Mouse (Mus musculus) CD4-positive, CD25-positive, alpha-beta regulatory T cell, adult 2 months (primary cell): ENCODE measurements around the gene Nod1.
"Not testable (repeated sequence)": the region's sequence is repeated elsewhere in the genome, so short reads cannot be mapped to it uniquely, and the experiment has no call there.

Experiments
- DNase-seq: peaks from one replicate; pipeline ENCODE4 v3.0.0-alpha.2; 2012; ENCODE audit warnings: low read depth, low spot score

Gene Nod1

GRCm38 (mm10) chr6:54983526-54984050 lies 11.2 kb upstream of the Nod1 start:
- DNase-seq = no peak

GRCm38 (mm10) chr6:54979426-54979825 lies 7.0 kb upstream of the Nod1 start:
- no peak for DNase-seq

GRCm38 (mm10) chr6:54975616-54976015 lies 3.2 kb upstream of the Nod1 start:
- DNase-seq = no peak

GRCm38 (mm10) chr6:54974501-54974900 lies 2.1 kb upstream of the Nod1 start:
- DNase-seq = peak; percentile 68

GRCm38 (mm10) chr6:54972929-54973211 lies 458 bp upstream of the Nod1 start:
- peak; percentile 73 for DNase-seq

GRCm38 (mm10) chr6:54971731-54972110 lies 691 bp downstream of the Nod1 start:
- DNase-seq = no peak

- no peak for DNase-seq
Observed at GRCm38 (mm10) chr6:54970506-54970905, 1.9 kb downstream of the Nod1 start.

GRCm38 (mm10) chr6:54969801-54970200 lies 2.6 kb downstream of the Nod1 start:
- DNase-seq = no peak

GRCm38 (mm10) chr6:54967591-54967990 lies 4.8 kb downstream of the Nod1 start:
- DNase-seq = peak; percentile 57

GRCm38 (mm10) chr6:54965234-54965633 lies 7.2 kb downstream of the Nod1 start:
- DNase-seq = peak; percentile 76

GRCm38 (mm10) chr6:54964755-54965154 lies 7.7 kb downstream of the Nod1 start:
- DNase-seq = peak; percentile 65

GRCm38 (mm10) chr6:54963599-54963998 lies 8.8 kb downstream of the Nod1 start:
- DNase-seq = no peak

GRCm38 (mm10) chr6:54957655-54958054 lies 14.8 kb downstream of the Nod1 start:
- no peak for DNase-seq

GRCm38 (mm10) chr6:54956425-54956824 lies 16.0 kb downstream of the Nod1 start:
- DNase-seq = no peak

GRCm38 (mm10) chr6:54955949-54956348 lies 16.5 kb downstream of the Nod1 start:
- no peak for DNase-seq

- DNase-seq = no peak
Observed at GRCm38 (mm10) chr6:54954659-54955414, 17.6 kb downstream of the Nod1 start.

- DNase-seq = not testable (repeated sequence)
Observed at GRCm38 (mm10) chr6:54953399-54953798, 19.0 kb downstream of the Nod1 start.

- DNase-seq = no peak
Observed at GRCm38 (mm10) chr6:54952542-54952941, 19.9 kb downstream of the Nod1 start.

- no peak for DNase-seq
Observed at GRCm38 (mm10) chr6:54948682-54949081, 23.7 kb downstream of the Nod1 start.

GRCm38 (mm10) chr6:54946241-54946953 lies 26.0 kb downstream of the Nod1 start:
- DNase-seq = no peak

- no peak for DNase-seq
Observed at GRCm38 (mm10) chr6:54944551-54944950, 27.9 kb downstream of the Nod1 start.

GRCm38 (mm10) chr6:54943753-54944152 lies 28.7 kb downstream of the Nod1 start:
- no peak for DNase-seq

- no peak for DNase-seq
Observed at GRCm38 (mm10) chr6:54943292-54943691, 29.1 kb downstream of the Nod1 start.
